Mouse (Mus musculus): Measurements from ENCODE around the gene Tpp2.

GRCm38 (mm10) chr1:44042555-44042915 is 109.1 kb downstream of the Tpp2 start:
- TF ChIP-seq CTCF (IDR thresholded peaks at IDR 0.05; ENCODE audit: borderline replicate concordance, insufficient read depth, low read depth, low read length): no peak
- TF ChIP-seq POLR2A (IDR thresholded peaks at IDR 0.05; ENCODE audit: borderline replicate concordance, insufficient read depth, low read length): no peak

Data from cerebellum, adult 2 months (tissue).